Mouse (Mus musculus): ENCODE results near the gene Catsperg1. TPM values are rescaled to one million over a fixed set of nuclear protein-coding genes. Genes with fewer than 3 reads are reported as not detected.
A peak's percentile ranks its signal among the peaks of the same experiment; 100 is the strongest.
"Not testable (repeated sequence)": the region's sequence is repeated elsewhere in the genome, so short reads cannot be mapped to it uniquely, and the experiment has no call there.

Gene Catsperg1
- polyA plus RNA-seq, 1 experiment from 2014 or later = 0.79 TPM

DNA sequence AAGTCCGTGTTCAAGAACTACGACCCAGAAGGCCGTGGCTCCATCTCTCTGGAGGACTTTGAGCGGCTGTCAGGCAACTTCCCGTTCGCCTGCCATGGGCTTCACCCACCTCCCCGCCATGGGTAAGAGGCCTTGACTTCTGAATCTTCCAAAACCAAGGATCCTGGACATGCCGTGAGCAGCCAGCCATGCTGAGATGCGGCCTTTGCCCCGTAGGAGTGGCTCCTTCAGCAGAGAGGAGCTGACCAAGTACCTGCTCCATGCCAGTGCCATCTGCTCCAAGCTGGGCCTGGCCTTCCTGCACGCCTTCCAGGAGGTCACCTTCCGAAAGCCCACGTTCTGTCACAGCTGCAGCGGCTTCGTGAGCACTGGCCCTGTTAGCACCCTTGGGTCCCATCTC is 65.1 kb downstream of the Catsperg1 start:
- no peak overlapping the region for H3K9ac ChIP-seq (replicated peaks; ENCODE audit: low read length)
- H3K4me2 ChIP-seq (ENCODE audit: low read depth, low read length) = no peak overlapping the region
- no peaks in the 10 kb centered on the region for H3K27me3 ChIP-seq (ENCODE audit: control insufficient read depth, insufficient read depth, low read length)
- 84% methylated on average over 15 of the region's 15 CpGs for WGBS
- no peak for ATAC-seq (replicated peaks; ENCODE audit: insufficient number of reproducible peaks, low FRiP score, low TSS enrichment, low read depth)
- no peaks in the 10 kb centered on the region for H3K4me1 ChIP-seq (ENCODE audit: control insufficient read depth, insufficient read depth, low read length)
- no peaks in the 10 kb centered on the region for H3K9me3 ChIP-seq (replicated peaks; ENCODE audit: control insufficient read depth, low read length)
- DNase-seq (ENCODE audit: low spot score) = no peak
- no peaks in the 10 kb centered on the region for H3K36me3 ChIP-seq (replicated peaks; ENCODE audit: control insufficient read depth, insufficient read depth, low read depth, low read length)
- H3K4me3 ChIP-seq (ENCODE audit: low read depth, low read length) = no peak overlapping the region
- no peak overlapping the region for H3K27ac ChIP-seq (replicated peaks; ENCODE audit: low read depth, low read length)

DNA sequence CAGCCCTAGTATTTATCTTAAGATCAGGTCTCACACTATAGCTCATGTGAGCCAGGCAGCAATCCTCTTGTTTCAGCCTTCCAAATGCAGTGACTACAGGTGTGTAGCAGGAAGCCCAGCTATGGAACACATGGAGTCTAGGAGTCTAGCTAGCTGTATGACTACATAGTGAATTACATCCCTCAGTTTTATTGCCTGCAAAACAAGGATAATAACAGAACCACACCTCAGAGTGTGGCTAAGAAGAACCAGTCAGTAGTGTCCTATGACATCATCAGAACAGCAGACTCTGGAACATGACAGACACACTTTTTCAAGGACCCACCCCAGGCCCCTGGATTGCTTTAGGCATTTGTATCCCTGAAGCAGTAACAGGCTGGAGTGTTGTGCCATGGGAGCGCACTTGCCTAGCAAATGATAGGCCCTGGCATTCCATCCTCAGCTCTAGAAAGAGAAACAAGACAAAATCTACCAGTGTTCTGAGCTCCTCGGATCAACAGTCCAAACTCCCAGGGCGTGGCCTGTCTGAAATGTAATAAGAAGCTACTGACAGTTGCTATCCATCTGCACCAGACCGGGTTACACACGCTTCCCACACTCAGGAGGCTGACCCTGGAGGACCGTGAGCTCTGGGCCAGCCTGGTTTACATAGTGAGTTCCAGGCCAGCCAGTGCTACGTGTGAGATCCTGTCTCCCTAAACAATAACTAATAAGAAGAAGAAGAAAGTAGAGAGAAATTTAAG is 67.0 kb downstream of the Catsperg1 start:
- Histone ChIP-seq H3K9me3 (replicated peaks; ENCODE audit: control insufficient read depth, low read length) (no peaks in the 10 kb centered on the region), H3K4me1 (ENCODE audit: control insufficient read depth, insufficient read depth, low read length) (no peaks in the 10 kb centered on the region), H3K4me3 (ENCODE audit: low read depth, low read length) (no peak overlapping the region), H3K27me3 (ENCODE audit: control insufficient read depth, insufficient read depth, low read length) (no peaks in the 10 kb centered on the region), H3K9ac (replicated peaks; ENCODE audit: low read length) (no peak overlapping the region), H3K36me3 (replicated peaks; ENCODE audit: control insufficient read depth, insufficient read depth, low read depth, low read length) (no peaks in the 10 kb centered on the region), H3K4me2 (ENCODE audit: low read depth, low read length) (no peak overlapping the region), H3K27ac (replicated peaks; ENCODE audit: low read depth, low read length) (no peak overlapping the region)
- no peak for ATAC-seq (replicated peaks; ENCODE audit: insufficient number of reproducible peaks, low FRiP score, low TSS enrichment, low read depth)
- no peak for DNase-seq (ENCODE audit: low spot score)
- 88% methylated on average over 7 of the region's 7 CpGs for WGBS

DNA sequence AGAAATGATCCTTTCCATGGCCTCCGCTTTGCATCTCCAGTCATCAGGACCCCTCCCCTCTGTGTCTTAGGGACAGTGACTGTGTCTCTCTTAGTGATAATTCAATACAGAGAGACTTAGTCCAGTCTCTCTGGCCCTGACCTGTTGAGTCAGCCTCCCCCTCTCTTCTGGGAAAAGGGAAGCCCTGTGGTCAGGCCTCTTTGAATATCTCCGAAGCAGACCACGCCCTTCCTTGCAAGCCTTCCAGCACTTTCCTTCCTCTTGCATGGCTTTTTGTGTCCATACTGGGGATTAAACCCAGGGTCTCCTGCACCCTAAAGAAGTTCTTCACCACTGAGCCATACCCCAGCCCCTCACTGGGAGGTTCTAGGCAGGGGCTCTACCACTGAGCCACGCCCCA is 69.8 kb downstream of the Catsperg1 start:
- no peaks in the 10 kb centered on the region for H3K27me3 ChIP-seq (ENCODE audit: control insufficient read depth, insufficient read depth, low read length)
- no peaks in the 10 kb centered on the region for H3K9me3 ChIP-seq (replicated peaks; ENCODE audit: control insufficient read depth, low read length)
- WGBS = 96% methylated on average over 4 of the region's 4 CpGs
- no peaks in the 10 kb centered on the region for H3K36me3 ChIP-seq (replicated peaks; ENCODE audit: control insufficient read depth, insufficient read depth, low read depth, low read length)
- no peak overlapping the region for H3K4me2 ChIP-seq (ENCODE audit: low read depth, low read length)
- DNase-seq (ENCODE audit: low spot score) (no peak), ATAC-seq (replicated peaks; ENCODE audit: insufficient number of reproducible peaks, low FRiP score, low TSS enrichment, low read depth) (no peak)
- no peak overlapping the region for H3K27ac ChIP-seq (replicated peaks; ENCODE audit: low read depth, low read length)
- H3K4me3 ChIP-seq (ENCODE audit: low read depth, low read length) = no peak overlapping the region
- H3K4me1 ChIP-seq (ENCODE audit: control insufficient read depth, insufficient read depth, low read length) = no peaks in the 10 kb centered on the region
- H3K9ac ChIP-seq (replicated peaks; ENCODE audit: low read length) = no peak overlapping the region

DNA sequence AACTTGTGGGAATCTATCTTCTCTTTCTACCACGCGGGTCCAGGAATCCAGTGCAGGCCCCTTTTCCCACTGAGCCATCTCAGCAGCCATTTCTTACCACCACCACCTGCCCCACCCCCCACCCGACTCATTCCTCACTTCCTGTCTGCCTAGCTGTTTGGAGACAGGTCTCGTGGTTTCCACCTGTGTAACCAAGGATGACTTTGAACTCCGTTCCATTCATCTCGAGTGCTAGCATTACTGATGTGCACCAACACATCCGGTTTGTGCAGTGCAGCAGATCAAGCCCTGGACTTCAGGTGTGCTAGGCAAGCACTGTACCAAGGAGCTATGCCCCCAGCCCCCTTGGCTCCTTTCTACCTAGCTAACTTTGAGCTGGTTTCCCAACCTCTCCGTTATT is 72.4 kb downstream of the Catsperg1 start:
- H3K4me1 ChIP-seq (ENCODE audit: control insufficient read depth, insufficient read depth, low read length) = no peaks in the 10 kb centered on the region; the same call in 1 of the 2 replicates
- no peaks in the 10 kb centered on the region for H3K9me3 ChIP-seq (replicated peaks; ENCODE audit: control insufficient read depth, low read length)
- no peaks in the 10 kb centered on the region for H3K36me3 ChIP-seq (replicated peaks; ENCODE audit: control insufficient read depth, insufficient read depth, low read depth, low read length)
- no peaks in the 10 kb centered on the region for H3K27me3 ChIP-seq (ENCODE audit: control insufficient read depth, insufficient read depth, low read length)
- no peak for ATAC-seq (replicated peaks; ENCODE audit: insufficient number of reproducible peaks, low FRiP score, low TSS enrichment, low read depth)
- no peak overlapping the region for H3K4me2 ChIP-seq (ENCODE audit: low read depth, low read length)
- DNase-seq (ENCODE audit: low spot score) = no peak
- WGBS = 81% methylated on average over 8 of the region's 8 CpGs
- no peak overlapping the region for H3K9ac ChIP-seq (replicated peaks; ENCODE audit: low read length)
- no peak overlapping the region for H3K4me3 ChIP-seq (ENCODE audit: low read depth, low read length)
- H3K27ac ChIP-seq (replicated peaks; ENCODE audit: low read depth, low read length) = no peak overlapping the region

DNA sequence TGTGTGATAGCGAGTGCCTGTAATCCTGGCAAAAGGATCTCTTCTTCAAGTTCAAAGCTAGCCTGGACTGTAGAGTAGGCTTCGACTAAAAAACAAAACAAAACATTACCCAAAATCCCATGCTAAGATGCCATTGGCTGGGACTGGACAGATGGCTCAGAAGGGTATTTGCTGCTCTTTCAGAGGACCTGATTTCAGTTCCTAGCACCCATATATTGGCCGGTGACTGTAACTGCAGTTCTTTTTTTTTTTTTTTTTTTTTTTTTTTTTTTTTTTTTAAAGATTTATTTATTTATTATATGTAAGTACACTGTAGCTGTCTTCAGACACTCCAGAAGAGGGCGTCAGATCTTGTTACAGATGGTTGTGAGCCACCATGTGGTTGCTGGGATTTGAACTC is 74.6 kb downstream of the Catsperg1 start:
- not testable (repeated sequence) for H3K27ac ChIP-seq (replicated peaks; ENCODE audit: low read depth, low read length); DNase-seq (ENCODE audit: low spot score); H3K4me2 ChIP-seq (ENCODE audit: low read depth, low read length); H3K4me1 ChIP-seq (ENCODE audit: control insufficient read depth, insufficient read depth, low read length); H3K9ac ChIP-seq (replicated peaks; ENCODE audit: low read length); ATAC-seq (replicated peaks; ENCODE audit: insufficient number of reproducible peaks, low FRiP score, low TSS enrichment, low read depth); H3K4me3 ChIP-seq (ENCODE audit: low read depth, low read length); H3K27me3 ChIP-seq (ENCODE audit: control insufficient read depth, insufficient read depth, low read length); H3K36me3 ChIP-seq (replicated peaks; ENCODE audit: control insufficient read depth, insufficient read depth, low read depth, low read length); H3K9me3 ChIP-seq (replicated peaks; ENCODE audit: control insufficient read depth, low read length)
- WGBS = 93% methylated on average over 3 of the region's 4 CpGs

DNA sequence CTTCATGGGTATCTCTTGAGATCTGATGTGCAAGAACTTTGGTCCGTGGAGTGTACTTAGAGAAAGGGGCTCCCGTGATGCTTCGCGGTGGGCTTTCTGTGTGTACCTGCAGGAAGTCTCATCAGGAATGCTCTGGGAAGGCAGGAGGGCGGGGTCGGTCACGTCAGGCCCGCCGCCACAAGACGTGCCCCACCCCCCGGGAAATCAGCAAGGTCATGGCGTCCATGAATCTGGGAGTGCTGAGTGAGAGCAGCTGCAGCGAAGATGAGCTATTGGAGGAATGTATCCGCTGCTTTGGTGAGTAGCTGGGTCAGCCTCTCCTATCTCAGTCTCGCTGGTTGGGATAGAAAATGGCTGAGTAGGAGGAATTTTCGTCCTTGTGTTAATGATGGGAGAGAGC is 76.4 kb downstream of the Catsperg1 start:
- Histone ChIP-seq H3K4me3 (ENCODE audit: low read depth, low read length) (no peak overlapping the region), H3K4me1 (ENCODE audit: control insufficient read depth, insufficient read depth, low read length) (no peaks in the 10 kb centered on the region; the same call in 1 of the 2 replicates), H3K27ac (replicated peaks; ENCODE audit: low read depth, low read length) (no peak overlapping the region), H3K9ac (replicated peaks; ENCODE audit: low read length) (no peak overlapping the region), H3K9me3 (replicated peaks; ENCODE audit: control insufficient read depth, low read length) (no peaks in the 10 kb centered on the region), H3K4me2 (ENCODE audit: low read depth, low read length) (no peak overlapping the region), H3K27me3 (ENCODE audit: control insufficient read depth, insufficient read depth, low read length) (no peaks in the 10 kb centered on the region), H3K36me3 (replicated peaks; ENCODE audit: control insufficient read depth, insufficient read depth, low read depth, low read length) (no peaks in the 10 kb centered on the region)
- DNase-seq (ENCODE audit: low spot score) = no peak
- ATAC-seq (replicated peaks; ENCODE audit: insufficient number of reproducible peaks, low FRiP score, low TSS enrichment, low read depth) = no peak
- 38% methylated on average over 16 of the region's 16 CpGs for WGBS

DNA sequence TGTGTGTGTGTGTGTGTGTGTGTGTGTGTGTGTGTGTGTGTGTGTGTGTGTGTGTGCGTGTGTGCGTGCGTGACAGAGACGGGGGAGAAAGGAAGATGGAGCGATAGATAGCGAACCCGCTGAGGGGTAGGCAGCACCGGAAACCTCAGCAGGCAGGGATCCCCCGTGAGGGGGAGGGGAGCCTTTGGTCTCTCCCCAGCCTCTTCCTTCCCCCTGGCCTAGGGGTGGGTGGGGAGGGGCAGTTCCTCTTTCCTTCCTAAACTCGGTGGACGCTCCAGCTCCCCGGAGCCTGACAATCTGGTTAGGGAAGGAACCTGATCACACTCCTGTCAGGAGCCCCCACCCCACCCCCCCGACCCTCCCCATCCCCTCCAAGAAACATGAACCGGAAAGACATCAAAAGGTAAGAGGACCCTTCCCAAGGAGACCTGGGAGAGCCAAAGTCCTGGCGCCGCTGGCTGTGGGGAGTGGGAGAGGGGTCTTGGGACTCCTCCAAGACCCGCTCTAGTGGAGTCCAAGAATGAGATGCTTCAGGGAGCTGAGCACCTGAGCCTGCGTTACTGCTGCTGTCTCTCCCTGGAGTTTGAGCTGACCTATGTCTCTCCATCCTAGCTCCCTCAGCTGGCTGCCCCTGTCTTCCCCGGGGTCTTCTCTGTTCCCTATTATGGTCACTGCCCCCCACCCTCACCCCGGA is 79.0 kb downstream of the Catsperg1 start, which contains the start of gene Rasgrp4:
Rasgrp4 (plus strand) TSS at position 159 of the 694 bp plus-strand sequence.
- no peaks in the 10 kb centered on the region for H3K36me3 ChIP-seq (replicated peaks; ENCODE audit: control insufficient read depth, insufficient read depth, low read depth, low read length)
- DNase-seq (ENCODE audit: low spot score) = peak; percentile 66
- no peaks in the 10 kb centered on the region for H3K27me3 ChIP-seq (ENCODE audit: control insufficient read depth, insufficient read depth, low read length)
- peak within 1 kb of the TSS; percentile 28 for H3K9ac ChIP-seq (replicated peaks; ENCODE audit: low read length)
- H3K4me2 ChIP-seq (ENCODE audit: low read depth, low read length) = peak within 1 kb of the TSS; percentile 70
- no peaks in the 10 kb centered on the region for H3K9me3 ChIP-seq (replicated peaks; ENCODE audit: control insufficient read depth, low read length)
- 0% methylated on average over 12 of the region's 20 CpGs for WGBS
- H3K27ac ChIP-seq (replicated peaks; ENCODE audit: low read depth, low read length) = no peak within 1 kb of the TSS
- no peaks in the 10 kb centered on the region; the same call in 1 of the 2 replicates for H3K4me1 ChIP-seq (ENCODE audit: control insufficient read depth, insufficient read depth, low read length)
- H3K4me3 ChIP-seq (ENCODE audit: low read depth, low read length) = peak within 1 kb of the TSS; percentile 26
- ATAC-seq (replicated peaks; ENCODE audit: insufficient number of reproducible peaks, low FRiP score, low TSS enrichment, low read depth) = peak; percentile 42; the same call in 1 of the 2 replicates

DNA sequence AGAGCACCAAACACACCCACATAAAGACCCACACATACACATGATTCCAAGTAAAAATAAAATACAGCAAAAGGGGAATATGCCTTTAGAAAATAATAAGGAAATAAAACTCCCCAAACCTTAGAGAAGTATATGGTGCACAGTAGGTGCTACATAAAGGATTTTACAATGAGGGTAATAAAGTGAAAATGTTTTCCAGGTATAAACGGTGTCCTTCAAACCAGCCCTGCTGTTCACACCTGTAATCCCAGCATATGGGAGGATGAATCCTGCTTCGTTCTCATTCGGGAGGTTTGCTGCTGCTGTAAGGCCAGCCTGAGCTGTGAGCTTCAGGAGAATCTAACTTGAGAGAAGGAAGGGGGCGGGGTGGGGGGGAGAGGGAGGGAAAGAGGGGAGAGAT is 79.6 kb downstream of the Catsperg1 start:
- DNase-seq (ENCODE audit: low spot score) (peak; percentile 34), ATAC-seq (replicated peaks; ENCODE audit: insufficient number of reproducible peaks, low FRiP score, low TSS enrichment, low read depth) (no peak)
- Histone ChIP-seq H3K4me3 (ENCODE audit: low read depth, low read length) (peak overlapping the region; percentile 26), H3K9ac (replicated peaks; ENCODE audit: low read length) (peak overlapping the region; percentile 28; the same call in 1 of the 2 replicates), H3K27me3 (ENCODE audit: control insufficient read depth, insufficient read depth, low read length) (no peaks in the 10 kb centered on the region), H3K27ac (replicated peaks; ENCODE audit: low read depth, low read length) (no peak overlapping the region), H3K9me3 (replicated peaks; ENCODE audit: control insufficient read depth, low read length) (no peaks in the 10 kb centered on the region), H3K4me1 (ENCODE audit: control insufficient read depth, insufficient read depth, low read length) (no peaks in the 10 kb centered on the region; the same call in 1 of the 2 replicates), H3K36me3 (replicated peaks; ENCODE audit: control insufficient read depth, insufficient read depth, low read depth, low read length) (no peaks in the 10 kb centered on the region), H3K4me2 (ENCODE audit: low read depth, low read length) (peak overlapping the region; percentile 70)
- 3% methylated on average over 3 of the region's 4 CpGs for WGBS
